Mouse (Mus musculus) embryo, embryonic 10 days (tissue): ENCODE measurements around the gene Bend6.

ENCODE experiments used
- DNase-seq: peaks from one replicate; pipeline ENCODE4 v3.0.0-alpha.2; 2015; ENCODE audit warnings: low spot score

Bend6 gene

DNA sequence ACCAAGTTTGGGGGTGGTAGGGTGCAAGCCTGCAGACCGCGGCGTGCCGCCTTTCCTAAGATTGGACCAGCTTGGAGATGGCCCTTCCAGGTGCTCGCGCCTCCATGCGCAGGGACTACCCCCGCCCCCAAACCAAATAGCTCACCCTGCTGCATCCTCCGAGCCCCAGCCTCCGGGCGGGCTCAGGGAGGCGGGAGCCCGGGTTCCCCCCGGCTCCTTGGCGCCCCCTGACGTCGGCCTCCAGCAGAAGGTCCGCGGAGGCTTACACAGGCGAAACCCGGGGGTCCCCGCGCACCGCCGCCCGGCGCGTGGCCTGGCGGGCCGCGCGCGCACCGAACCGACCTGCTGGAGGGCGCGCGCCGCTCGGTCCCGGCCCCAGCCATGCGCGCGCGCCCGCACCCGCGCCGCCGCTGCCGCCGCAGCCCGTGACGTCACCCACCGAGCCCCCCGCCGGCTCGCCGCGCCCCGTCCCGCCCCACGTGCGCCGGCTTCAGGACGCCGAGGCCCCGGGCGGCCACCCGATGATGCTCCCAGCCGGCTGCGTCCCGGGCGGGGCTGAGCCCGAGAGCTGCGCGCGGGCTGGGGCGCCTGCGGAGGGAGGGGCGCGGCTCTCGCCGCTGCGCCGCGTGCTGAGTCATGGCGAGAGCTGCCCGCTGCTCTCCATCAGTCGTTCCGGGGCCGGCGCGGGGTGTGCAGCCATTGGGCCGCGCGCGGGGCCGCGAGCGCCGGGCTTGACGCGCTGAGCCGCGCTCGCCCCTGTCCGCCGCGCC is at the start of gene Bend6:
Gene Bend6 (minus strand): TSS at position 396 of the 770 bp plus-strand sequence.
- DNase-seq: peak; percentile 67

DNA sequence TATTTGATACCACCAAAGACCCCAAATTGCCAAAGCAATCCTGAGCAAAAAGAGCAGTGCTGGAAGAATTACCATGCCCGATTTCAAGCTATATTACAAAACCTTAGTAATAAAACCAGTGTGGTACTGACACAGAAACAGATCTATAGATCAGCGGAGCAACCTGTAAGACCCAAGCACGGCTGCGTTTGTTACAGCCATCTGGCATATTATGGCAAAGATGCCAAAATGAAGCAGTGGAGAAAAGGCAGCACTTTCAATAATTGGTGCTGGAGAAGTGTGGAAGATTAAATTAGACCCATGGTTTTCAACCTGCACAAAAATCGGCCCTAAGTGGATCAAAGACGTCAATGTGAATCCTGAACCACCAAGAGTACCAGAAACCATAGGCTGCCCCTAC is 48.0 kb upstream of the Bend6 start:
- DNase-seq: no peak

DNA sequence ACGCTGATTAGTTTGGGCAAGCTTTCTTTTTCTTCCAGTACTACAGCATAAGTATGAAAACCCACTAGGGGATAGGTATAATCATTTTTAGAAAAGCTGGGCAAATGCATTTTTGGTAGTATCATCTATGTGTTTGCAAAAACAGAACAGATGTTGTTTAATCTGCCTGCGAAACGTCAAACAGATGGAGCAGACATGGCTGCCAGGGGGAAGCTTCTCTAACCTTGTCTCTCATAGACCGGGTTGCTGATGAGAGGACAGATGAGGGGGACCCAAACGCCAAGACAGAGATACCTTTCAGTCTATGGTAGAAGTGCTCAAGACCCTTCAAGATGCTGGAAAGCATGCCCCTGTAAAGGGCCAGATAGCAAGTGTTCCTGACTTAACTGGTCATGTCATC is 40.9 kb upstream of the Bend6 start:
- no peak for DNase-seq

DNA sequence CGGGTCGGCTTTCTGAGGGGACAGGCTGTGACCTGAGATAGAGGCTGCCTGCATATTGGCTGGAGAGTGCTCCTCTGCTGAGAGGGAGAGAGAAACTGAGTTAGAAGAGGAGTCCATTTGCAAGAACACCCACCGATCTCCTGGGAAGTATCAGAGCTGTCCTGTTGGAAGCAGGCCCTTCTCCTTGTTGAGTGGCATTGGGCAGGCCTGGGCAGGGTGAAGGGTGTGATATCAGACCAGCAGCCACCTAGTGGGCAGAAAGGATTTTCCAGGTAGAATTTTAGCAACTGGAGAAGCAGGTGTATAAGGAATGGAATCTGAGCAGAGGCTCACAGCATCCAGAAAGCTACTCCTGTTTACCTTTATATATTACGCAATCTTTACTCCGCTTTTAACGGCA is 40.2 kb upstream of the Bend6 start:
- no peak for DNase-seq

DNA sequence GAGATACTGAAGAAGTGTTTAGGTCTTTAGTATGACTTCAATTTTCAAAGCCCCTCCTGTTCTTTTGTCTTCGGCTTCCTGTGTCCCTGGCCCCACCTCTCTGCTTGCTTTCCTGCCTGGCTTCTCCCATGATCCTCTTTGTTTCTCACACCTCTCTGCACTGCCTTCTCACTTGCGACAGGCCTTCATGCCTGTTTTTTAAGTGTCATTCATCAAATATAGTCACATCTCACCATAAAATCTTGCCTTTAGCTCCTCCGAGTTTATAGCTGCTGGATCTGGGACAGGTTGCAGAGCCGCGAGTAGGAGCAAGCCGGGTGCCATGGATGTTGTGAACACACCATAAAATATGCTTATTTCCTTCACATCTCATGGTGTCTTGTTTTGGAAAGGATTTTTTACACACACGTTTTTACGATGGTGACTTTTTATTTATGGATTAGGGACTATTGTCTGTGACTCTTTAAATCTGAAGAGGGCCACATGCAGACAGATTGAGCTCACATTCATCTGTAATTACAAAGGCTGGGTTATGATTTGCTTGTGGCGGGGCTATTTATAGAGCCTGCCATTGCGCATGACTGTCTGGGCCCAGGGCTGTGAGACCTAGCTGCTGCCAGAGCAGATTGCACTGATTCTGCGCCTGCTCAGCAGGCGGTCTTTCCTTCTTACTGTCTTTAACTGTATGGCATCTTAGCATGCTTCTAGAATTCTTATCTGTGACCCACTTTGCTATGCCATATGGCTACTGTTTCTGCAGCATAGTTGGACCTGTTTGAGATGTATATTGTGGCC is 39.2 kb upstream of the Bend6 start:
- DNase-seq: no peak

DNA sequence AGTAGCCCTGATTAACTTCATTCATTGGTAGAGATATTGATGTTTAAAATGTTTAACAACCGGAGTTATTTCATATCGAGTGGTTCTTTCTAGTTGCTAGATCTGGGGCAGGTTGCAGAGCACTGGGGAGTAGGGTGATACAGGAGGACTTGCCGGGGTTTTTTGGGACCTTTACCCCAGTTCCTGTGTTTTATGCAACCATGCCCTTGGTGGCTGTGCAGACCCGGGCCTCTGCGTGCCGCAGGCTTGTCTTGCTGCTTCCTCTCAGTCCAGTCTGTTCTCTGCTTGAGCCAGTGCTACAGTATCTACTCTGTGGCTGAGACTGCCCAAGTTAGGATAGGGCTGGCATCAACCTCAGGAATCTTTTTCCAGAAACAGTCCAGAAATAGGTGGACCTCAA is 38.1 kb upstream of the Bend6 start:
- no peak for DNase-seq

DNA sequence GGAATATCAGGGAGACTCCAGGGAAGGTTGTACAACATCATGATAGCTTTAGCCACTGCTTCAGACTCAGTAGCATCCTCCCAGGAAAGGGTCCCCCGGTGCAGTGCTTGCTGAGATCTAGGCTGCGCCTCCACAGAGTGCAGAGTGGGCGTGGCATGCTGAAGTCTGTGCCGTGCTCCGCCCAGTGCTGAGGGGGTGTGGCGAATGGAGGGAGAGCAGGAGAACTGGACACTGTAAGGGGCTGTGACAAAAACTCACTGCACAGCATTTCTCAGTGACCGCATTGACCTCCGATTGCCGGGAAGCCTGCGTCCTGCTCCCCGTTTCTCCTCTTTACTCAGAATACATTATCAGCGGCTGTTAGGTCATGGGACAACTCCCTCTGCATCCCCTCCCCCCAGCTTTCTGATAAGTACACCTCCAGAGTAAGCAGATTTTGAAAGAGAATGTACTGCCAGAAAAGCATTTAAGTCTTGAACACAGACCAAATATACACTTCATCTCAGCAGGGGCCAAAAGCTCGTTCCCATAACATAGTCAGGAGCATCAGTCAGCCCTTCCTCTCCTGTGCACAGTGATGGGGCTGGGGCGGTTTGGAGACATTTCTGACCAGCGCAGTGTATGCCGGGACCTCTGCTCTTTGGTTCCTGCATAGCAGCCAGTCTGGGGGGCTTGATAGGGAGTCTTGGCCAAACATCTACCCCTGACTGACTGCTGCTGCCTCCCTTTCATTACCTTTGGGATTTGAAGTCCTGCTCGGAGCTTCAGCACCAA is 37.5 kb upstream of the Bend6 start:
- DNase-seq: peak; percentile 42

DNA sequence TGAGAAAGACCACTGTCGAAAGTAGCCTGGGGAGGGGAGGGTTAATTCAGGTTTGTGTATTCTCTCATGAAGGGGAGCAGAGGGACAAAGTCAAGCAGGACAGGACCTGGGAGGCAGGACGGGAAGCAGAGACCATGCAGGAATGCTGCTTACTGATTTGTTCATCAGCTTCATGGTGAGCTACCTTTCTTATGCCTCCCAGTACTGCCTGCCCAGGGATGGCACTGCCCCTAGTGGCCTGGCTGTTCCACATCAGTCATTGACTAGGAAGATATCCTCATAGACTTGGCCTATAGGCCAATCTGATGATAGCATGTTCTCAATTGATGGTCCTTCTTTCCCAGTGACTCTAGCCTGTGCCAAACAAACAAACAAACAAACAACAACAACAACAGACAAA is 36.3 kb upstream of the Bend6 start:
- DNase-seq: no peak

DNA sequence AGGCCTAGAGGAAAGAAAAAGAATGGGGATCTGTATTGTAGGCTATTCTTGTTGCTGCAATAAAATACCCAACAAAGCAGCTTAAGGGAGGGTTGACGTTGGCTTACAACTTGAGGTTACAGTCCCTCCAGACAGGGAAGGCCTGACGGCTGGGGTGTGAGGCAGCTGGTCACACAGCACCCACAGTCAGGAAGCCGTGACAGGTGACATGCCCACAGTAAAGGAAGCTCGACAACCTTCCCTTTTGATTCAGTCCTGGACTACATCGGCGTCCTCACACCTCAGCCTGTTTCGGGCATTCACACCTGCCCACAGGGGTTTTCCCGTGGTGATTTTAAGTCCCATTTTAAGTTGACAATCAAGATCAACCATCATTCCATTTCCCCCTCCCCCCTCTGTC is 35.0 kb upstream of the Bend6 start:
- DNase-seq: no peak

DNA sequence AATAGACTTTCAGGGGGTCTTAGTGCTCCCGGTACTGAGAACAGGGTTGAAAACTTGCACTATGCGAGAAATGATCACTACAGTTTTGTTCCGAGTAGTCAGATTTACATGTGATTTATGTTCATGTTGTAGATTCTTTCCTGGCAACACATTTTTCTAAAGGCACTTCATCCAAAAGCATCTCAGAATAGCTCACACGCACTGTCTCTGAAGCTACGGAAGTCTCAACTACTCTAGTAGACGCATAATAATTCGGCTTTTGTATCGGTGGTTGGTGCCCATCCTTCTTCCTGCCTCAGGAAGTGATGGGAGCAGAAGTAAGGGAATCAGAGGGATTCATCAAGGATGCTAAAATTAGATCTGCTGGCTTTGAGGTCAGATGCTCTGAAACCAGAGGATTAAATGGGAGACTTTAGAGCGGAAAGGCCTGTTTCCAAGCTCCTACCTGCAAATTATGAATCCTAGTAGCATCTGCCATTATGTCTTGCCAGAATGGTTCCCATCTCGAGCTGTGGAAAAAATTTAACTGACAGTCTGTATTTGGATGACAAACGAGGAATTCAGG is 32.8 kb upstream of the Bend6 start:
- DNase-seq: no peak

DNA sequence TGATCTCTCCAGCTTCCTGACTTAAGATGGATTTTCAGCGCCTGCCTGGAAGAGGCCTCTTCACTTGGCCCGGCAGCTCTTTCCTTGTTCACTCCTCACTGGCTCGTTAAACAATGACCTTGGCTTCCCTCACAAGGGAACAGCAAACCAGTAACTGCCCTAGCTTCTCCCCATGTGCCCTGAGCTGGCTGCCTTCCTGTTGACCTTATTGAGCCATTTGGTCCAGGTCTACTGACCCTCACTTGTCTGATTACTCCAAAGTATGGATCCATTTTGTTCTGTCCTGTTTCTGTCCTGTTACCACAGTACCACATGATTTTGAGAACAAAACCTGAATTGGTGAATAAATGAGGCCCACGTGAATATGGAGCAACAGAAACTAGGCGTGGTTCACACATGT is 32.2 kb upstream of the Bend6 start:
- no peak for DNase-seq

DNA sequence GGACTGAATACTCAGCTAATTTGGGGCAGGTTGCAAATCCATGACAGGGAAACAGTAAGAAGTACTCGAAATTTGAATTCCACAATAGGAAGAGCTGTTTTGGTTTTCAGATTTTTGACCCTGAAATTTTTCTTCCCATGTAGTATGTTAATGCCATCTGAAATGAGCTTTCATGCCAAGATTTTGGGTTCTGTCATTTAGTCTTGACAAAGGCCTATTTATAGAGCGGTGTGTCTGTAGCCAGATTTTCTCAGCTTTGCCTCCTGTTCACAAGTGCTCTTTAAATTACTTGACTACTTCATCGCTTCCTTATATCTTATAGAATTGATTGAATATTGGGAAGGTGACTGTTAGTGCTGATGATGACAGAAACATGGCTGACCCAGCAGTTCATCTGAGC is 28.3 kb upstream of the Bend6 start:
- DNase-seq: no peak

DNA sequence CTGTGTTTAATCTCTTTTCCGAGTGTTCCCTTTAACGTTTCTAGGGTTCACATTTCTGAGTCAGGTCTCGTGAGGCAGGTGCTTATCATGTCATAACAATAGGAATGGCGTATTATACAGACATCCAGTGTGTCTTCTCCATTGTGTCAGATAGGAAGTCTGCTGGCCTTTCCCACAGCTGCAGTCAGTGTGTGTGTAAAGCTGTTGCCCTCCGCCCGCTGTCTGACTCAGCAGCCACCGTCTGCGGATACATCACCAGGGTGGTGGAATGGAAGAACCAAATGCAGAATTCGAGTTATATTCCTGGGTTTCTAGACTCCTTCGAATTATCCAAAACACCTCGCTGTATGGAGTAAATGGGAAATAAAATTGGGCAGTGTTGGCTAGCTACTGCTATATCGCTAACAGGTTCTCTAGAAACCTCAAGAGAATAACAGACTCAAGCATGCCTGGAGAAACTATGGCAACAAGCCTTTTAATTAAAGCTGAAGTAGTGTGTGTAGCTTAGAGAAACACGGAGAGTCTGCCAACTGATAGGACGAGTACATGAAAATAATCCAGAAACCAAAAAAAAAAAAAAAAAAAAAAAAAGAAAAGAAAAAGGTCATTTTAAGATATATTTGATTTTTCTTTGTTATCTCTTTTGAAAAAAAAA is 25.4 kb upstream of the Bend6 start:
- DNase-seq: no peak

DNA sequence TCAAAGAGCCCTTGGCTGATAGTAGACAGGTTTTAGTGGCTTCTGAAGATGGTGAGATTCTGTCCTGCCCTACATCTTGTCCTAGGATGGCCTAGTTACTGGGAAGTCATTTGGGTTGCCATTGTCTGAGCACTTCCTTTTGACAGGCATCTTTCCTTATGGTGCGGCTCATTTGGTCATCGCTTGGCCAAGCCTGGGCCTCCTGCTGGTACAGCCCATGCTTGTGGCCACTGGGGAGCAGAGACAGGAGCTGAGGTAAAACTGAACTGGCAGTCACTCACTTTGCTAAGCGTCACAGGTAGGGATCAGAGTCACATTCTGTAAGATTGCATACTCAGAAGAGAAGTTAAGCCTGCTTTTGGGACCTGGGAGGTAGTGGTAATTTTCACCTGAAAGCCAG is 24.6 kb upstream of the Bend6 start:
- DNase-seq: no peak

DNA sequence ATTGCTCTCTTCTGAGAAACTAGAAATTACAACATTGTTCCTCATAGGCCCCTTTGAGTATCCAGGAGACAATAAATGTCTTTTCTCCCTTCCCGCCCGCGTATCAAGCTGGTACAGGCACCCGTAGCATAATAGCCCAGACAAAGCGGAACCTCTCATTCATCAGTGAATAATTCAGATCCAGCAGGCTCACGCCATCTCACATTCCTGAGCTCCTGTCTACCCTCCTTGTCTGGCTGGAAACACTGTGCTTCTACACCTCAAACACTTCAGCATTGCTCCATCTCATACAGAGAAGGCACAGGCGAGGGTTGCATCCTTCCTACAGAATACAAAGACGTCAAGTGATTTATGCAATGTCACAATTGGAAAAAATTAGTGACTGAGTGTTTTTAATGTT is 24.2 kb upstream of the Bend6 start:
- DNase-seq: no peak

DNA sequence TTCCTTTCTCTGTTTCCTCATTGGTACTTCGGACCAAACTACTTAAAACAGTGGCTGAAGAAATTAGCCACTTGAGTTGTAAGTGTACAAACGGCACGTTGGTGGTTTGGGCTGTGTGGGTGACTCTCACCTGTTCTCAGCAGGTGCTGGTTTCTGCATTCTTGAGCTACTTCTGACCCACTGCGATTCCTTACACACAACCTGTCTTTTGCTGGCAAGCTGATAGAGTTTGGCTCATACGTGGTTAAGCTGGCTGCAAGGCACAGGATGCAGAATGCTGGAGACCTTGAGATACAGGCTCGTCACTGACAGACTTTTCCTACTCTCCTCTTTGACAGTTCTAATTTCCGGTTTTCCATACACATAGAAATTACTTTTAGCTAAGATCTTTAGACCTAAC is 19.9 kb upstream of the Bend6 start:
- DNase-seq: no peak

DNA sequence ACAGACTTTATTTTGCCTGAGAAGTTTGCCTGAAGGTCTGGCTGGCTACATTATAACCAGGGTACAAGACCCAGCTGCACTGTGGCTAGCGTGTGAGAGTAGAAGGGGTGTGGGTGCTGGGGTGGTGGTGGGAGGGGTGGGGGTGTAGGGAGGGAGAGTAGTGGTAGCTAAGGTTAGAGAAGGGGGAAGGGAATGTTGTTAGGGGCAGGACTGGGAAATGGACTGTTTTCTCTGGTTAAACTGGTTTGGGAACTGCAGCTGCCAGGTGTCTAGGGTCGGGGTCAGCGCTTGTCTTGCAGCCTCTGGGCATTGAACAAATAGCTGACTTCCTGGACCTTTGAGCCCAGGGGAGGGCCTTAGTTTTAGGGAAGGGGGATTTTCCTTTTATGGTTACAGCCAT is 17.7 kb upstream of the Bend6 start:
- peak; percentile 45 for DNase-seq

DNA sequence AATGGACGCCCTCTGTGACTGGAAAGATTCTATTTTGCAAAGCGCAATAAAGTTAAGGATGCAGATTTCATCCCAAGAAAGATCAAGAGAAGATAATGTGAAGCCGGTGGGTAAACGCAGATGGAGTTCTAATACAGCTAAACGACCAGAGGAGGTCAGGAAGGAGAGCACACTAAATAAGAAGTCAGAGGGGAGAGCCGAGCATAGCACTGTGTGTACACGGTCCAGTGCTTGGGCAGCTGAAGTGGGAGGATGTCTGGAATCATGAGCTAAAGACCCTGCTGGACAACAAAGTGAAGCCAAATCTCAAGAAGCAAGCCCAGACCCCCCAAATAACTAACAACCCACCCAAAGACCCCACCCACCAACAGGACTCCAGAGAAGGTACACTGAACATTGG is 15.4 kb upstream of the Bend6 start:
- DNase-seq: no peak

DNA sequence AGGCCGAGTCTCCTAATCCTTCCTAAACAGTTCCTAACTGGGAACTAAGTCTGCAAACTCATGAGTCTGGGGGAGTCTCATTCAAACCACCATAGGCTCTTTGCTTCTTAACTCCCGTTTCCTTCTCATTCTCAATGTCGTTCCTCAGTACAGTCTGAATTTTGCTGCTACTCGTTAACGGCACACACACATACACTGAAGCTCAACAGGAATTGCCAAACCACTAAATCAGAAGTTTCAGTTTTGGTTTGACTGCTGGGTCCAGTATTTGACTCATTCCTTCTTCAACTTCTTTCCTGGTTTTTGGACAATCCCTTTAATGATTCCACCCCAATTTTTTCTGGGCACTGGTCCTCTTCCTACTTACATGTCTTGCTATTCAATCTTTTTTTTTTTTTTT is 8.9 kb upstream of the Bend6 start:
- no peak for DNase-seq

DNA sequence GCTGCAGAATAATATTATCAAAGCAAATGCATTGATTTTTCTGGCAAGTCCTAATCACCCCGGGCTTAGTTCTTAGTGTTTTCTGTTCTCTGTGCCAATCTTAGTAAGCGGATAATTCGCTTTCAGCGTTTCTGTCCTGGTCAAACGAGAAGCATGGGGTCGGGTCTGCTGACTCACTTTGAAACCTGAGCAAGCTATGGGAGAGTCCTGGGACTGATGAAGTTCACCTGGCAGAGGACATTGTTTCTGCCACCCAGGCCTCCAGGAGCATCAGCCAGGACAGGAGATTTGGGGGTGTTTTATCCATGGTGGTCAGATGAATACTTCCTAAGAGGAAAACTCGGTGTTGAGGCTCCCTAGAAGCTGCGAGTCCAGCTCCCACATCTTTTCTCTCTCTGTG is 4.0 kb upstream of the Bend6 start:
- DNase-seq: no peak

DNA sequence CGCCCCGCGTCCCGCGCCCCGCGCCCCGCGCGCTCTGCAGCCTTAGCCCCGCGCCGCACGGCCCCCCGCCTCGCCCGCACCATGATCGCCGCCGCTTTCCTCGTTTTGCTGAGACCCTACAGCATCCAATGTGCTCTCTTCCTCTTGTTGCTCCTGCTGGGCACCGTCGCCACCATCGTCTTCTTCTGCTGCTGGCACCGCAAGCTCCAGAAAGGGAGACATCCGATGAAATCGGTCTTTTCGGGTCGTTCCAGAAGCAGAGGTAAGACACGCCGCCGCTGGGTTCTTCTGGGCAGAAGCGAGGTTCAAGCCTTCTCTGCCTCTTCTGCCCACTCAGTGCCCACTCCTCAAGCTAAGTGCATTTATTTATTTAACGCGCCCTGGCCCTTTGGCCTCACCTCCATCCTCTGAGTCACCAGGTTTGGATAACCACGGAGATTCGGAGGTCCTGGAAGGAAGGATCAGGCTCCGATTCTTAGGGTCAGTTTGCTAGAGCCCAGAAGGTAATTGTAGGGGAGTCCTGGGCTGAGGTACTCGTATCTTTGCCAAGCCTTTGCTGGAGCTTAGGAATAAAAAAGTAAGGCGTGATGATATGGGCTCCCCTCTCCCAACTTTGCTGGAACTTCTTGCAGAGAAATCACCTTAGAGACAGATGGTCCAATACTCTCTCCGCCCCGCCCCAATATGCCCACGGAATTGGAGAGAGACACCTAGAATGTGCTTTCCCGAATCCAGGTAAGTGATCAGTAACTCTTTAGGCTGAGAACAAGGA is 761 bp upstream of the Bend6 start, which contains the start of gene Dst:
Gene Dst (plus strand): TSS at position 35 of the 772 bp plus-strand sequence.
- DNase-seq: peak; percentile 40
